Mouse (Mus musculus): ENCODE results near the gene Atcay. TPM values are rescaled to one million over a fixed set of nuclear protein-coding genes. Genes with fewer than 3 reads are reported as not detected.
"Not testable (repeated sequence)": the region's sequence is repeated elsewhere in the genome, so short reads cannot be mapped to it uniquely, and the experiment has no call there.

Atcay gene
- polyA plus RNA-seq, 1 experiment from 2014 or later = 91.1 TPM

DNA sequence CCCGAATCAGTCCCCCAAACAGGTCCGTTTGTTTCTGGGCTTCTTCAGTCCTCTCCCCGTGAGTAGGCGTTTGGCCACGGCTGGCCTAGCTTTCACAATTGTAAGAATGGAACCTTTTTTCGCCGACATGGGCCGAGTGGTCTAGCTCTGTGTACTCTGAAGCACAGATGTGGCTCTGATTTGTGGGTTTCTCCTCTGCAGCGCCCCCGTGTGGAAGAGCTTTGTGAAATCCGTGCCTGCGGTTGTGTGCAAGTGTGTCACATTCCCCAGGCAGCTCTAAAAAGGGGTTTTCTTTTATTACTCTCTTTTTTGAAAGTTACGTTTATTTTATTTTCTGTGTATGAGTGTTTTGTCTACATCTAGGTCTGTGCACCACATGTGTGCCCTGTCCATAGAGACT is 10.2 kb upstream of the Atcay start:
- H3K27ac ChIP-seq (replicated peaks) = no peak overlapping the region
- 0 out of 2 replicates have a peak, but pooled peaks cover 5% of the 10 kb centered on the region for H3K36me3 ChIP-seq
- no peak overlapping the region for H3K4me3 ChIP-seq (replicated peaks)
- H3K4me2 ChIP-seq = no peak overlapping the region
- H3K4me1 ChIP-seq = peaks cover 12% of the 10 kb centered on the region
- H3K9ac ChIP-seq (replicated peaks) = no peak overlapping the region
- WGBS = 21% methylated on average over 13 of the region's 13 CpGs
- no peaks in the 10 kb centered on the region for H3K9me3 ChIP-seq (replicated peaks)
- no peak for ATAC-seq (ENCODE audit: low FRiP score)
- H3K27me3 ChIP-seq (replicated peaks) = peaks cover 30% of the 10 kb centered on the region

DNA sequence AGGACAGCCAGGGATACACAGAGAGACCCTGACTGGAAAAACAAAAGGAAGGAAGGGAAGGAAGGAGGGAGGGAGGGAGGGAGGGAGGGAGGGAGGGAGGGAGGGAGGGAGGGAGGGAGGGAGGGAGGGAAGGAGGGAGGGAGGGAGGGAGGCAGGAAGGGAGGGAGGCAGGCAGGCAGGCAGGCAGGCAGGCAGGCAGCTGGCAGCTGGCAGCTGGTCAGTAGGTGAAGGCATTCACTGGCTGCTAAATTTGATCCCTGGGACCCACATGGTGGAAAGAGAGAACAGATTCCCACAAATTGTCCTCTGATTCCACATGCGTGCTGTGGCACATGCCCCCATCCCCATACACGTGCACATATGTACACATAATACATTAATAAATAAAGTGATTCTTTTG is 8.0 kb upstream of the Atcay start:
- Histone ChIP-seq H3K4me1 (peaks cover 11% of the 10 kb centered on the region), H3K9ac (replicated peaks) (no peak overlapping the region), H3K27me3 (replicated peaks) (peaks cover 30% of the 10 kb centered on the region), H3K4me3 (replicated peaks) (no peak overlapping the region), H3K27ac (replicated peaks) (no peak overlapping the region), H3K9me3 (replicated peaks) (no peaks in the 10 kb centered on the region), H3K36me3 (0 out of 2 replicates have a peak, but pooled peaks cover 5% of the 10 kb centered on the region), H3K4me2 (no peak overlapping the region)
- WGBS = 84% methylated on average over 2 of the region's 2 CpGs
- no peak for ATAC-seq (ENCODE audit: low FRiP score)

DNA sequence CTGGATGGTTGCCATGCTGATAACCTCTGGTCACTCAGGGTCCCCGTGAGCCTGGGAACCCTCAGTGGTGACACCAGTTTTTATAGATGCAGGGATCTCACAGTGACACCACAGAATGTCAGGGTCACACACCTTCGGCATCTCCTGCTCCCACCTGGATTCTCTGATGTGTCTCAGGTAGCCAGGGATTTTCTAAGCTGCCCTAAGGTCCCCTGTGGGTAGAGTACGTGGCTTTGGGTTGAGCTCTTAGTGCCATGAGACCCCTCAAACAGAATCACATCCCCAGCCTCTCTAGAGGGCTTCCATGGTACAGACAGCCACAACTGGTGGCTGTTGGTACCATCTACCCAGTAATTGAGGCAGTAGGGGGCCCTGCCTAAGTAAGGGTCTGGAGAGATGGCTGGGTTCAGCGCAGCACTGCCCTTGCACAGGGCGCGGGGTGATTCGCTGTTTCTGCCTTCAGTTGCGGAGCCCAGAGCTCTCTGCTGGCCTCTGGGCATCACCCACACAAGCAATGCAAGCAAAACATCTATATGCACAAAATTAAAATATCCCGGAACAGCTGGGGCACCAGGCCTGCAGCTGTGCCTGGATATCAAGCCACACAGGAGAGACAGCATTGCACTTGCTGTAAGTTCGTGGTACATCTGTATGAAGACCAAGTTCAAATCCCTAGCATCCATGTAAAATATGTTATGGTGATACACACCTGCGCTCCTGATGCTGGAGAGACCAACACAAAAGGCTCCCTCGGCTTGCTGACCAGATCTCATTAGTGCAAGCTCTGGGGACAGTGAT is 6.0 kb upstream of the Atcay start:
- 0 out of 2 replicates have a peak overlapping the region, but pooled peaks have one; percentile 15 for H3K9ac ChIP-seq (replicated peaks)
- no peak overlapping the region for H3K4me2 ChIP-seq
- 79% methylated on average over 12 of the region's 12 CpGs for WGBS
- no peak overlapping the region for H3K27ac ChIP-seq (replicated peaks)
- H3K27me3 ChIP-seq (replicated peaks) = peaks cover 29% of the 10 kb centered on the region
- peaks cover 24% of the 10 kb centered on the region for H3K4me1 ChIP-seq
- no peaks in the 10 kb centered on the region for H3K9me3 ChIP-seq (replicated peaks)
- H3K36me3 ChIP-seq = no peaks in the 10 kb centered on the region
- no peak for ATAC-seq (ENCODE audit: low FRiP score)
- no peak overlapping the region for H3K4me3 ChIP-seq (replicated peaks)

DNA sequence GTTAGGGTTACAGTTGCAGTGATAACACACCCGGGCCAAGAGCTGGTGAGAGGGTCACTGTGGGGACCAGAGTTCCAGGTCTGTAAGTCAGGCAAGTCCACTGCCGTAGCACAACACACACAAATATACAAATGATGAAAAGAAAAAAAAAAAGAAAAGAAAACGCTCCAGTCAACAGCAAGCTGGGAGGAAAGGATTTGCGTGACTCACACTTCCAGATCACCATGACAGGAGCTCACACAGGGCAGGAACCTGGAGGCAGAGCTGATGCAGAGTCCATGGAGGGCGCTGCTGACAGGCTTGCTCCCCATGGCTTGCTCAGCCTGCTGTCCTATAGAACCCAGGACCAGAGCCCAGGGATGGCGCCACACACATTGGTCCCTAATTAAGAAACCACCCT is 3.6 kb upstream of the Atcay start:
- peak overlapping the region; percentile 75 for H3K4me3 ChIP-seq (replicated peaks)

DNA sequence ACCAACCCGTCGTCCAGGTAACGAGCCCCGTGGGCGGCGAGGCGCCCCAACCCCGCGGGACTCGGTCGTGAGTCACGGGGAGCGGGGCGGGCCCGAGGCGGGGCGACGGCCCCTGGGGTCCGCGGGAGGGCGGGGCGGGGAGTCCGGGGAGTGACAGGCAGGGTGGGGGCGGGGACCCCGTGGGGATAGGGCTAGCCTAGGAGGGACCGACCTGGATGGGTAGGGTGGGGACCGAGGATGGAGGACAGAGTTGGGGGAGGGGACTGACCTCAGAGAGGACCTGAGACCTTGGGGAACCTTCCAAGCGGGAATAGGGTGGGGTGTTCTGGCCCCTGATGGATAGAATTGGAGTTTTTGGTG is 2.6 kb upstream of the Atcay start:
- Histone ChIP-seq H3K4me1 (peaks cover 45% of the 10 kb centered on the region), H3K27ac (replicated peaks) (peak overlapping the region; percentile 72), H3K36me3 (no peaks in the 10 kb centered on the region), H3K9ac (replicated peaks) (peak overlapping the region; percentile 89), H3K4me2 (peak overlapping the region; percentile 77), H3K4me3 (replicated peaks) (peak overlapping the region; percentile 75), H3K27me3 (replicated peaks) (peaks cover 2% of the 10 kb centered on the region; the same call in 1 of the 2 replicates), H3K9me3 (replicated peaks) (no peaks in the 10 kb centered on the region)
- WGBS = under 1% methylated on average over 27 of the region's 28 CpGs
- ATAC-seq (ENCODE audit: low FRiP score) = peak; percentile 23

More for the DNA sequence above, 3.6 kb upstream of the Atcay start:
- no peak for ATAC-seq (ENCODE audit: low FRiP score)
- Histone ChIP-seq H3K4me2 (peak overlapping the region; percentile 77), H3K27ac (replicated peaks) (no peak overlapping the region), H3K9ac (replicated peaks) (no peak overlapping the region), H3K27me3 (replicated peaks) (peaks cover 9% of the 10 kb centered on the region), H3K36me3 (no peaks in the 10 kb centered on the region), H3K4me1 (peaks cover 35% of the 10 kb centered on the region), H3K9me3 (replicated peaks) (no peaks in the 10 kb centered on the region)
- WGBS = 86% methylated on average over 6 of the region's 6 CpGs

DNA sequence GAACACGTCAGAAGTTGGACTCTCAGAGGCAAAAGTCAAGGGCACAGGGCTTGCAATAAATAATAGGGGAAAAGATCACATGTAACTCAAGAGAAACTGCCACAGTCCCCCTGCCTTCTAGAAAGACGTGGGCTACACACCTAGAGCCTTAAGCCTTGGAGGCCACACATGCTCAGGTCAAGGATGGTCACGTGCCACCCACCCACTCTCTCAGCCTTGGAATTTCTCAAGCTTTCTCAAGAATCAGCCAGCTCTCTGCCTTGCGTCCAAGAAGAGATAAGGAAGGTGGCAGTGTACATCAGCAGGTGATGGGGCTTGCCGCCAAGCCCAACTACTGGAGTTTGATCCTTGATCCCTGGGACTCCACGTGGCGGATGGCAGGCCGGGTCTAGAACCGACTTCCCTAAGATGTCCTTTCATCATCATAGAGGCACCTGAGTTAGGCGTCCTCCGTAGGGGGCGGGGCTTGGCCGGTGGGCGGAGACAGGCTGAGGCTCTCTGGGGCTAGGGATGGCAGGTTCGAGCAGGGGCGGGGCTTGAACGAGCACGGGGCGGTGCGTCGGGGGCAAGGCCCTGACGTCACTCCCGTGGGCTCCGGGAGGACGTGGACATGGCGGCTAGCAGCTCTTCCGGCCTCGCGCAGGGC is 2.1 kb upstream of the Atcay start, which contains the start of gene Zfr2:
Zfr2 (plus strand) TSS at position 576 of the 646 bp plus-strand sequence.
- peak within 1 kb of the TSS; percentile 75 for H3K4me3 ChIP-seq (replicated peaks)
- H3K4me1 ChIP-seq = peaks cover 50% of the 10 kb centered on the region
- peak; percentile 80 for ATAC-seq (ENCODE audit: low FRiP score)
- no peaks in the 10 kb centered on the region for H3K9me3 ChIP-seq (replicated peaks)
- peak within 1 kb of the TSS; percentile 89 for H3K9ac ChIP-seq (replicated peaks)
- 9% methylated on average over 29 of the region's 29 CpGs for WGBS
- H3K27me3 ChIP-seq (replicated peaks) = no peaks in the 10 kb centered on the region
- H3K36me3 ChIP-seq = no peaks in the 10 kb centered on the region
- H3K4me2 ChIP-seq = peak within 1 kb of the TSS; percentile 77
- H3K27ac ChIP-seq (replicated peaks) = peak within 1 kb of the TSS; percentile 72

DNA sequence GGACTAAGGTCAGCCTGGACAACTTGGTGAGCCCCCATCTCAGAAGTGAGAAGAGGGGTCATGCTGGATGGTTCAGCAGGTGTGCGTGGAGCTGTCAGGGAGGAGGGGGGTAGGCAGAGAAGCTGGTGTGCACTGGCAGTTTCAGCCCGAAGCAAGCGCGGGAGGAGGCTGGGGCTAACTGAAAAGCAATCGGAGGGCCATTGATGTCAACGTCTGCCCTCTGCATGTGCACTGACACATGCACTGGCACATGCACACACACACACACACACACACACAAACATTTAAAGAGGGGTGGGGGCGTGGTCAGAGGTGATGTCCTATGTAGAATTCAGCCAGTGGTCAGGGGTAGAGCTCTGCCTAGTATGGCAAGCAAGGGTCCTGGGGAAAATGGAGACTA is 803 bp upstream of the Atcay start:
- WGBS = 50% methylated on average over 7 of the region's 7 CpGs
- Histone ChIP-seq H3K27me3 (replicated peaks) (no peaks in the 10 kb centered on the region), H3K4me3 (replicated peaks) (peak overlapping the region; percentile 73), H3K9me3 (replicated peaks) (no peaks in the 10 kb centered on the region), H3K4me1 (peaks cover 54% of the 10 kb centered on the region), H3K36me3 (no peaks in the 10 kb centered on the region), H3K4me2 (peak overlapping the region; percentile 80), H3K9ac (replicated peaks) (peak overlapping the region; percentile 21; the same call in 1 of the 2 replicates), H3K27ac (replicated peaks) (peak overlapping the region; percentile 94)
- ATAC-seq (ENCODE audit: low FRiP score) = peak; percentile 1; the same call in 1 of the 2 replicates

DNA sequence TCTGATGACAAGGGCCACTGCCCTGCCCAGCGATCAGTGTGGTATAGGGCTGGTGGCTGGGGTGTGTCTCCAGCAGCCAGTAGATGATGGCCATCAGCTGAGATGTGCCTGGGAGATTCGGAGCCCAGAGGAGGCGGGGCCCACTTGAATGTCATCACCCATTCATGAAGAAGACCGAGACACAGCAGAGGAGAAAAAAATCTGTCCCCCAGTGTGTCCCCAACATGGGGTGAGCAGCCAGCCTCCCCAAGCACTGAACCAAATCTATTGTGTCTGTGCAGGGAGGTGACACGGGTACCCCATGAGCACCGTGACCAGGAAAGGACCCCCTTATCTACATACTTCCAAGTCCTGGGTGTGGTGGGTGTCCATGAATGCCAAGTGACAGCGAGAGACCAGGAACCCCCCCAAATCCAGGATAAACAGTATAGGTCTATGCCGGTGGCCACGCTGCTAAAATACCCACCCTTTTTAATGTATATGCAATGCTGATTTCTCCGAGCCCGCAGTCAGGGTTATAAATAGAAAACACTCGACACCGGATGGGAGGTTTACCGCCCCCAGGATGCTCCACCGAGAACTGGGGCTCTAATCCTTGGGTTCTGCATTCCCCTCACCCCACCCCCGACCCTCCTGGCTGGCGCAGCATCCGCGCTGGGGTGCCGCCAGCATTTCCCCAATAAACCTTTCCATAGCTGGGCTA is 747 bp downstream of the Atcay start:
- H3K9ac ChIP-seq (replicated peaks) = peak overlapping the region; percentile 85
- H3K27ac ChIP-seq (replicated peaks) = peak overlapping the region; percentile 94
- H3K4me1 ChIP-seq = peaks cover 58% of the 10 kb centered on the region
- peaks cover 4% of the 10 kb centered on the region for H3K36me3 ChIP-seq
- peak; percentile 14; the same call in 1 of the 2 replicates for ATAC-seq (ENCODE audit: low FRiP score)
- peak overlapping the region; percentile 80 for H3K4me2 ChIP-seq
- 5% methylated on average over 20 of the region's 20 CpGs for WGBS
- peak overlapping the region; percentile 73 for H3K4me3 ChIP-seq (replicated peaks)
- no peaks in the 10 kb centered on the region for H3K27me3 ChIP-seq (replicated peaks)
- no peaks in the 10 kb centered on the region for H3K9me3 ChIP-seq (replicated peaks)

DNA sequence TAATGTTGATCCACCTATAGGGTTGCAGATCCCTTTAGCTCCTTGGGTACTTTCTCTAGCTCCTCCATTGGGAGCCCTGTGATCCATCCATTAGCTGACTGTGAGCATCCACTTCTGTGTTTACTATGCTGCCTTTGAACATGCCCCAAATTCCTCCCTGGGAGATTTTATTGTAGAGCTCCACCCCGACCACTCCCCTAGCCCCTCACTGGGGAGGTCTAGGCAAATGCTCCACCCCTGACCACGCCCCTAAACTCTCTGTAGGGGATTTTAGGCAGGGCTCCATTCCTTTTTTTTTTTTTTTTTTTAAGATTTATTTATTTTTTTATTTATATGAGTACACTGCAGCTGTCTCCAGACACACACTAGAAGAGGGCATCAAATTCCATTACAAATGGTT is 6.9 kb downstream of the Atcay start:
- 51% methylated on average over 2 of the region's 2 CpGs for WGBS

DNA sequence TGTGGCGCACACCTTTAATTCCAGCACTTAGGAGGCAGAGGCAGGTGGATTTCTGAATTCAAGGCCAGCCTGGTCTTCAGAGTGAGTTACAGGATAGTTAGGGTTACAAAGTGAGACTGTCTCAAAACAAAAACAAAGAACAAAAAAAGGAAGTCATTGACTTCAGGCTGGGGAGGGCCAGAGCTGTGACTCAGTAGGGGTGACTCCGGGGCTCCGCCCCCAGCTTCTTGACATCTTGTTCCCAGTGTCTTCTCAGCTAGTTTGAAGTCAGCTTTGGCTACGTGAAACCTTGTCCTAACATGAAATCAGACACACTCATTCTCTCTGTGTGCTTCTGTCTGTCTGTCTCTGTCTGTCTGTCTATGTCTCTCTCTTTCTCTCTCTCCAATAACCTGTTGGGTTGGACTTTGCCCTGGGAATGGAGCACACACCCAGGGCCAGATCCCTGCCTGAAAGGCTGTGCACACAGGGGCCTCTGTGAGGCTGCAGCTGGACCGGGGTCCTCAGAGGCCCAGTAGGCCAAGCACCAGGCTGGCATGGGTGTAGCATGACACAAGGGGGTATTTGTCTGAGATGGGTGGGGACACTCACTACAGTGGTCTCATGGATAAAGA is 9.1 kb downstream of the Atcay start:
- 90% methylated on average over 5 of the region's 5 CpGs for WGBS
- Histone ChIP-seq H3K4me3 (replicated peaks) (no peak overlapping the region), H3K4me2 (no peak overlapping the region), H3K36me3 (peaks cover 65% of the 10 kb centered on the region), H3K9ac (replicated peaks) (no peak overlapping the region), H3K27me3 (replicated peaks) (no peaks in the 10 kb centered on the region), H3K27ac (replicated peaks) (no peak overlapping the region), H3K4me1 (peaks cover 5% of the 10 kb centered on the region; the same call in 1 of the 2 replicates), H3K9me3 (replicated peaks) (no peaks in the 10 kb centered on the region)
- no peak for ATAC-seq (ENCODE audit: low FRiP score)

More for the DNA sequence above, 6.9 kb downstream of the Atcay start:
- H3K27ac ChIP-seq (replicated peaks); H3K27me3 ChIP-seq (replicated peaks); H3K4me3 ChIP-seq (replicated peaks); H3K4me2 ChIP-seq; ATAC-seq (ENCODE audit: low FRiP score); H3K9ac ChIP-seq (replicated peaks); H3K9me3 ChIP-seq (replicated peaks): not testable (repeated sequence)
- H3K4me1 ChIP-seq = peaks cover 19% of the 10 kb centered on the region
- peaks cover 50% of the 10 kb centered on the region for H3K36me3 ChIP-seq

DNA sequence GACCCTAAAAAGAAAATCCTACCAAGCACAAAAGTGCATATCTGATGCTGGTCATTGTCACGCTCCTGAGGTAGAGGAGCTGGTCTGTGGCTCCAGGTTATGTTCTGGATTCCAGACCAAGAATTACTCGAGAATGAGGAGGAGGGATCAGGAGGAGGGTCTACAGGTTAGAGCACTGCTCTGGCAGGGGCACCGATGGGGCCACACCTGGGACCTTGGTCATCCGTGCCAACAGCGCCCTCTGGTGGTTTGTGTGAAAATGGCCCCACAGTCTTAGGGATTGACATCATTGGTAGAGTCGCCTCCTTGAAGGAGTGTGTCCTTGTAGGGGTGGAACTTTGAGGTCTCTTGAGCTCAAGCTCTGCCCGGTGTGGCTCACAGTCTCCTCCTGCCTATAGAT is 12.7 kb downstream of the Atcay start:
- peaks cover 83% of the 10 kb centered on the region for H3K36me3 ChIP-seq
- no peak overlapping the region for H3K4me2 ChIP-seq
- no peaks in the 10 kb centered on the region; the same call in 1 of the 2 replicates for H3K4me1 ChIP-seq
- H3K27me3 ChIP-seq (replicated peaks) = no peaks in the 10 kb centered on the region
- H3K27ac ChIP-seq (replicated peaks) = no peak overlapping the region
- 39% methylated on average over 7 of the region's 7 CpGs for WGBS
- H3K9me3 ChIP-seq (replicated peaks) = no peaks in the 10 kb centered on the region
- 0 out of 2 replicates have a peak, but pooled peaks have one; percentile 35 for ATAC-seq (ENCODE audit: low FRiP score)
- H3K4me3 ChIP-seq (replicated peaks) = no peak overlapping the region
- H3K9ac ChIP-seq (replicated peaks) = no peak overlapping the region

All from neural tube, embryonic 15.5 days (tissue).